Mouse (Mus musculus) G1E (cell line): ENCODE results near the gene Pde4d.

Source experiments
- CTCF ChIP-seq: IDR thresholded peaks from 2 replicates; pipeline ENCODE4 v1.5.1; 2012; ENCODE audit warnings: low read depth, low read length, inconsistent platforms, mixed read lengths
- GATA1 ChIP-seq: IDR thresholded peaks from 2 replicates; pipeline ENCODE4 v1.6.1; 2012; ENCODE audit warnings: borderline replicate concordance, low read length, inconsistent platforms, mixed read lengths
- TAL1 ChIP-seq: conservative IDR thresholded peaks from 2 replicates; pipeline ENCODE4 v1.6.1; 2012; ENCODE audit warnings: low read depth, low read length, inconsistent platforms, mixed read lengths

GRCm38 (mm10) chr13:108819846-108820408 is 370.2 kb downstream of the Pde4d start:
- TF ChIP-seq CTCF = no peak
- no peak for TF ChIP-seq TAL1
- TF ChIP-seq GATA1 = no peak
